Mouse (Mus musculus): ENCODE data around the gene Samt4. TPM values are rescaled to one million over a fixed set of nuclear protein-coding genes. Genes with fewer than 3 reads are reported as not detected.
"Not testable (repeated sequence)": the region's sequence is repeated elsewhere in the genome, so short reads cannot be mapped to it uniquely, and the experiment has no call there.

Samt4 gene
- not detected for total RNA-seq (2021)
- long read RNA-seq, experiment 1, result 0 reads
- long read RNA-seq, experiment 2, result 0 reads

DNA sequence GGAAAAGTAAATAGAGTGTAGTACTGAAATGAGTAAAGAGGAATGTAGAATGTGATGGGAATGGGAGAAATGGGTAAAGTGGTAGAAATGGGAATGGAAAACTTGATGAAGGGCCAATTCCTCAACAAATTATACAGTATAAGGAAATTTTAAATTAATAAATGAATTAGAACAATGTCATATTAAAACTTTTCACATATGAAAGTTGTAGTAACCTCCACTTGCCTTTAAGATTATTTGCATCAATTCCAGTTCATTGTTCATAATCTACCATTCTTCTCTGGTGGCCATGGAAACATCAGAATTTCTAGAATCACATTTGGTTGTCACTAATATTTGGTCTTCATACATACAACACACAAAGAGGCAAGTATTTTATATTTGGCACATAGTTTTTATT is at the start of gene Samt4:
Gene Samt4, plus strand, starts transcription at position 301 of the 400 bp plus-strand sequence.
- DNase-seq (ENCODE audit: low spot score in 2 of 2), result no peak

DNA sequence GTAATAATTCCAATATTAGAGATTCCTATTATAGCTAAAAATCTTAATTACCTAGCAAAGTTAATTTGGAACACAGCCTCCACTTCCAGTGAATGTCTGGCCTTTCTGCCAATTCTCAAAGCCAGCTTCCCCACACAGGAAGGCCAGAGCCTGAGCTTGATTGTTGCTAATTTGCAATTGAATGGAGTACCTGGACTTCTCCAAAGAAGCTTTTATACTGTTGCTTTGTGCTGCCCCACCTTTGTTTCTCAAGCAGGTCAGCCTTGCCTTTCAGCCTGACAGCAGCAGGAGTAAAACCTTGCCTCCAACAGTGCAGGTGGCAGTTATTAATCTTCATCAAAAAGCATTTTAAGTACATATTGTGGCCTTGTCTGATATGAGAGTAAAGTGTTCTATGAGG is 38.1 kb upstream of the Samt4 start:
- DNase-seq (ENCODE audit: low spot score in 2 of 2), result not testable (repeated sequence)

DNA sequence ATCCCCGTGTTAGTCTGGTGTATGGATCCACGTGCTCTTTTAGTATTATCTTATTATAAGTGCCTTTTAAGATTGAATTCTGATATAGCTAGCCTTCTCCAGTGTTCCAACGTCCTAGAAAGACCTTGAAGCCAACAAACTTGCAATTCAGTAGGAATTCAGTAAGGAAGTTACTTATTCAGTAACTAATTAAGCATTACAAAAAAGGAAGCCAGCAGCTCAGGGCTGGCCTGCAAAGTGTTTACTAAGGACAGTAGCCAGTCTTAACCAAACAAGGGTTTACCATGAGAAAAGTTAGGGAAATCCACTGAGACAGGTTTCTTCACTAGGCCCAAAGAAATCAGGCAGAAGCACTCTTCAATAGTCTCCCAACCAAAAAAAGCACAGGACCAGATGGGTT is 13.4 kb upstream of the Samt4 start:
- not testable (repeated sequence) for DNase-seq (ENCODE audit: low spot score in 2 of 2)

Other genes starting within 250 kb of the Samt4 start
- gene 4930524N10Rik, start 138.6 kb upstream of the Samt4 start, total RNA-seq (2021), result not detected
- not detected for gene Samt2, start 97.4 kb downstream of the Samt4 start, total RNA-seq (2021)

All from gastrocnemius, postnatal 4 days (tissue).